Mouse (Mus musculus) neural tube, embryonic 15.5 days (tissue): ENCODE results near the gene Tcp11. TPM values are rescaled to one million over a fixed set of nuclear protein-coding genes. Genes with fewer than 3 reads are reported as not detected.

Source experiments
- ATAC-seq: fragments of 200-750 bp; cut with Nextera tagmentation; 2 replicates; pipeline ENCODE4 v1.8.0; 2017; ENCODE audit warnings: mild to moderate bottlenecking, moderate TSS enrichment, moderate library complexity; ENCODE audit not compliant: low FRiP score
- H3K27ac ChIP-seq: fragments of 300-500 bp; sonication (generic); replicated peaks from 2 replicates; pipeline ENCODE4 v1.5.1; 2015; ENCODE audit warnings: mild to moderate bottlenecking, inconsistent platforms
- H3K27me3 ChIP-seq: fragments of 300-500 bp; sonication (generic); replicated peaks from 2 replicates; pipeline ENCODE4 v1.6.1; 2015; ENCODE audit warnings: inconsistent platforms
- H3K36me3 ChIP-seq: fragments of 300-500 bp; sonication (generic); 2 replicates; pipeline ENCODE4 v1.6.1; 2015; ENCODE audit warnings: inconsistent platforms
- H3K4me1 ChIP-seq: fragments of 300-500 bp; sonication (generic); 2 replicates; pipeline ENCODE4 v1.6.1; 2015; ENCODE audit warnings: inconsistent platforms
- H3K4me2 ChIP-seq: fragments of 300-500 bp; sonication (generic); 2 replicates; pipeline ENCODE4 v1.6.1; 2015; ENCODE audit warnings: inconsistent platforms, mild to moderate bottlenecking, moderate library complexity
- H3K4me3 ChIP-seq: fragments of 300-500 bp; sonication (generic); replicated peaks from 2 replicates; pipeline ENCODE4 v1.5.1; 2015; ENCODE audit warnings: mild to moderate bottlenecking, inconsistent platforms
- H3K9ac ChIP-seq: fragments of 300-500 bp; sonication (generic); replicated peaks from 2 replicates; pipeline ENCODE4 v1.6.1; 2015; ENCODE audit warnings: mild to moderate bottlenecking, inconsistent platforms
- H3K9me3 ChIP-seq: fragments of 300-500 bp; sonication (generic); replicated peaks from 2 replicates; pipeline ENCODE4 v1.6.1; 2016; ENCODE audit warnings: inconsistent platforms
- WGBS: fragments of 180-500 bp; shearing (Covaris S2); methylation state at CpG from one replicate; pipeline ENCODE4 v1.1.7; 2015; ENCODE audit warnings: mixed read lengths; 5-methylcytosine and 5-hydroxymethylcytosine counted together
- polyA plus RNA-seq: library from polyadenylated mRNA; unstranded; fragments of >200 nt; fragmentation: Nextera tagmentation; extraction: Ambion mirVana; gene quantifications from 2 replicates; pipeline ENCODE4 v1.2.1, GENCODE M21; 2015

Gene Tcp11
- polyA plus RNA-seq, 1 experiment from 2014 or later, result 1.4 TPM

GRCm38 (mm10) chr17:28061472-28061871 lies 19.0 kb downstream of the Tcp11 start:
- Histone ChIP-seq H3K27ac (no peak overlapping the region), H3K27me3 (no peaks in the 10 kb centered on the region), H3K4me3 (no peak overlapping the region), H3K36me3 (peaks cover 42% of the 10 kb centered on the region), H3K4me2 (no peak overlapping the region), H3K9me3 (no peaks in the 10 kb centered on the region), H3K9ac (no peak overlapping the region), H3K4me1 (no peaks in the 10 kb centered on the region)
- ATAC-seq, result peak; percentile 59
- 54% methylated on average over 7 of the region's 7 CpGs for WGBS

- peaks cover 50% of the 10 kb centered on the region for H3K36me3 ChIP-seq
- 0 out of 2 replicates have a peak overlapping the region, but pooled peaks have one; percentile 21 for H3K9ac ChIP-seq
- 96% methylated on average over 11 of the region's 11 CpGs for WGBS
Observed at GRCm38 (mm10) chr17:28060681-28061080, 19.8 kb downstream of the Tcp11 start.

GRCm38 (mm10) chr17:28058346-28058745 lies 22.1 kb downstream of the Tcp11 start:
- WGBS, result 92% methylated on average over 13 of the region's 13 CpGs
- Histone ChIP-seq H3K9me3 (no peaks in the 10 kb centered on the region), H3K36me3 (peaks cover 67% of the 10 kb centered on the region), H3K27ac (no peak overlapping the region), H3K4me2 (no peak overlapping the region), H3K4me3 (no peak overlapping the region), H3K27me3 (no peaks in the 10 kb centered on the region), H3K4me1 (no peaks in the 10 kb centered on the region), H3K9ac (no peak overlapping the region)
- ATAC-seq, result no peak

More at GRCm38 (mm10) chr17:28060681-28061080, 19.8 kb downstream of the Tcp11 start:
- no peaks in the 10 kb centered on the region for H3K27me3 ChIP-seq
- ATAC-seq, result no peak
- no peak overlapping the region for H3K27ac ChIP-seq
- no peak overlapping the region for H3K4me3 ChIP-seq
- H3K4me1 ChIP-seq, result no peaks in the 10 kb centered on the region
- H3K9me3 ChIP-seq, result no peaks in the 10 kb centered on the region
- H3K4me2 ChIP-seq, result no peak overlapping the region

- Histone ChIP-seq H3K9ac (no peak overlapping the region), H3K4me3 (no peak overlapping the region), H3K4me2 (no peak overlapping the region), H3K36me3 (peaks cover 47% of the 10 kb centered on the region), H3K9me3 (no peaks in the 10 kb centered on the region), H3K27ac (no peak overlapping the region), H3K4me1 (0 out of 2 replicates have a peak, but pooled peaks cover 5% of the 10 kb centered on the region), H3K27me3 (no peaks in the 10 kb centered on the region)
- 79% methylated on average over 21 of the region's 21 CpGs for WGBS
- ATAC-seq, result no peak
Observed at GRCm38 (mm10) chr17:28052293-28052863, 28.1 kb downstream of the Tcp11 start.

- H3K9me3 ChIP-seq, result no peaks in the 10 kb centered on the region
- no peak overlapping the region for H3K4me2 ChIP-seq
- no peaks in the 10 kb centered on the region for H3K27me3 ChIP-seq
- ATAC-seq, result no peak
- peaks cover 7% of the 10 kb centered on the region; the same call in 1 of the 2 replicates for H3K4me1 ChIP-seq
- 73% methylated on average over 8 of the region's 8 CpGs for WGBS
- peaks cover 30% of the 10 kb centered on the region for H3K36me3 ChIP-seq
- H3K27ac ChIP-seq, result no peak overlapping the region
- H3K9ac ChIP-seq, result no peak overlapping the region
- H3K4me3 ChIP-seq, result no peak overlapping the region
Observed at GRCm38 (mm10) chr17:28050210-28050609, 30.2 kb downstream of the Tcp11 start.

GRCm38 (mm10) chr17:28048425-28048824 lies 32.0 kb downstream of the Tcp11 start:
- H3K36me3 ChIP-seq, result peaks cover 18% of the 10 kb centered on the region
- H3K9ac ChIP-seq, result no peak overlapping the region
- WGBS, result 43% methylated on average over 4 of the region's 4 CpGs

GRCm38 (mm10) chr17:28047520-28047919 lies 32.9 kb downstream of the Tcp11 start:
- ATAC-seq, result no peak
- 81% methylated on average over 5 of the region's 5 CpGs for WGBS
- H3K9me3 ChIP-seq, result no peaks in the 10 kb centered on the region
- peaks cover 9% of the 10 kb centered on the region for H3K36me3 ChIP-seq
- peaks cover 20% of the 10 kb centered on the region for H3K4me1 ChIP-seq
- H3K27ac ChIP-seq, result no peak overlapping the region
- no peak overlapping the region for H3K4me3 ChIP-seq
- no peak overlapping the region for H3K9ac ChIP-seq
- H3K4me2 ChIP-seq, result no peak overlapping the region
- no peaks in the 10 kb centered on the region for H3K27me3 ChIP-seq

More at GRCm38 (mm10) chr17:28048425-28048824, 32.0 kb downstream of the Tcp11 start:
- H3K27me3 ChIP-seq, result no peaks in the 10 kb centered on the region
- peak; percentile 53; the same call in 1 of the 2 replicates for ATAC-seq
- no peaks in the 10 kb centered on the region for H3K9me3 ChIP-seq
- H3K4me3 ChIP-seq, result no peak overlapping the region
- H3K4me2 ChIP-seq, result no peak overlapping the region
- no peak overlapping the region; the same call in 1 of the 2 replicates for H3K27ac ChIP-seq
- H3K4me1 ChIP-seq, result peaks cover 11% of the 10 kb centered on the region

- 86% methylated on average over 5 of the region's 5 CpGs for WGBS
- H3K4me1 ChIP-seq, result peaks cover 25% of the 10 kb centered on the region
- no peak overlapping the region for H3K4me3 ChIP-seq
- no peak overlapping the region for H3K9ac ChIP-seq
- ATAC-seq, result no peak
- H3K36me3 ChIP-seq, result peaks cover 8% of the 10 kb centered on the region
- no peaks in the 10 kb centered on the region for H3K9me3 ChIP-seq
- no peaks in the 10 kb centered on the region for H3K27me3 ChIP-seq
- H3K4me2 ChIP-seq, result no peak overlapping the region
- no peak overlapping the region for H3K27ac ChIP-seq
Observed at GRCm38 (mm10) chr17:28047017-28047416, 33.4 kb downstream of the Tcp11 start.

- peak; percentile 77 for ATAC-seq
- Histone ChIP-seq H3K27ac (peak overlapping the region; percentile 72), H3K4me3 (peak overlapping the region; percentile 33), H3K4me2 (peak overlapping the region; percentile 59), H3K9me3 (no peaks in the 10 kb centered on the region), H3K9ac (peak overlapping the region; percentile 43), H3K36me3 (peaks cover 3% of the 10 kb centered on the region; the same call in 1 of the 2 replicates), H3K27me3 (no peaks in the 10 kb centered on the region), H3K4me1 (peaks cover 48% of the 10 kb centered on the region)
- 20% methylated on average over 23 of the region's 23 CpGs for WGBS
Observed at GRCm38 (mm10) chr17:28042299-28042771, 38.1 kb downstream of the Tcp11 start.

- peak overlapping the region; percentile 72 for H3K27ac ChIP-seq
- H3K9ac ChIP-seq, result peak overlapping the region; percentile 43
- H3K27me3 ChIP-seq, result no peaks in the 10 kb centered on the region
- H3K4me2 ChIP-seq, result peak overlapping the region; percentile 59
- peaks cover 58% of the 10 kb centered on the region for H3K4me1 ChIP-seq
- 44% methylated on average over 13 of the region's 13 CpGs for WGBS
- peak overlapping the region; percentile 33 for H3K4me3 ChIP-seq
- peaks cover 3% of the 10 kb centered on the region; the same call in 1 of the 2 replicates for H3K36me3 ChIP-seq
- H3K9me3 ChIP-seq, result no peaks in the 10 kb centered on the region
- no peak for ATAC-seq
Observed at GRCm38 (mm10) chr17:28041298-28041697, 39.1 kb downstream of the Tcp11 start.

- WGBS, result 12% methylated on average over 16 of the region's 16 CpGs
- Histone ChIP-seq H3K9me3 (no peaks in the 10 kb centered on the region), H3K27ac (peak overlapping the region; percentile 72), H3K4me2 (peak overlapping the region; percentile 59), H3K4me3 (peak overlapping the region; percentile 33), H3K27me3 (no peaks in the 10 kb centered on the region), H3K36me3 (peaks cover 3% of the 10 kb centered on the region; the same call in 1 of the 2 replicates), H3K9ac (peak overlapping the region; percentile 43), H3K4me1 (peaks cover 58% of the 10 kb centered on the region)
- ATAC-seq, result peak; percentile 56; the same call in 1 of the 2 replicates
Observed at GRCm38 (mm10) chr17:28040620-28041019, 39.8 kb downstream of the Tcp11 start.
